Mouse (Mus musculus) midbrain, embryonic 12.5 days (tissue): ENCODE data around the gene Kif19a. TPM values are rescaled to one million over a fixed set of nuclear protein-coding genes. Genes with fewer than 3 reads are reported as not detected.

Source experiments
- ATAC-seq: fragments of 200-750 bp; cut with Nextera tagmentation; 2 replicates; pipeline ENCODE4 v1.8.0; 2017; ENCODE audit warnings: low read depth, moderate TSS enrichment, moderate library complexity; ENCODE audit not compliant: low FRiP score
- H3K27ac ChIP-seq: fragments of 300-500 bp; sonication (generic); replicated peaks from 2 replicates; pipeline ENCODE4 v1.5.1; 2016; ENCODE audit warnings: mild to moderate bottlenecking
- H3K27me3 ChIP-seq: fragments of 300-500 bp; sonication (generic); 2 replicates; pipeline ENCODE4 v1.6.1; 2016; ENCODE audit warnings: mild to moderate bottlenecking
- H3K36me3 ChIP-seq: fragments of 300-500 bp; sonication (generic); 2 replicates; pipeline ENCODE4 v1.6.1; 2016
- H3K4me1 ChIP-seq: fragments of 300-500 bp; sonication (generic); 2 replicates; pipeline ENCODE4 v1.6.1; 2016
- H3K4me2 ChIP-seq: fragments of 300-500 bp; sonication (generic); replicated peaks from 2 replicates; pipeline ENCODE4 v1.6.1; 2016; ENCODE audit warnings: mild to moderate bottlenecking, moderate library complexity
- H3K4me3 ChIP-seq: fragments of 300-500 bp; sonication (generic); 2 replicates; pipeline ENCODE4 v1.5.1; 2016; ENCODE audit warnings: mild to moderate bottlenecking
- H3K9ac ChIP-seq: fragments of 300-500 bp; sonication (generic); replicated peaks from 2 replicates; pipeline ENCODE4 v1.6.1; 2016; ENCODE audit warnings: mild to moderate bottlenecking, moderate library complexity
- H3K9me3 ChIP-seq: fragments of 300-500 bp; sonication (generic); 2 replicates; pipeline ENCODE4 v1.6.1; 2016; ENCODE audit warnings: mild to moderate bottlenecking
- WGBS: fragments of 180-500 bp; shearing (Covaris S2); methylation state at CpG from one replicate; pipeline ENCODE4 v1.1.7; 2016; 5-methylcytosine and 5-hydroxymethylcytosine counted together
- polyA plus RNA-seq: library from polyadenylated mRNA; unstranded; fragments of >200 nt; fragmentation: Nextera tagmentation; extraction: Ambion mirVana; gene quantifications from 2 replicates; pipeline ENCODE4 v1.2.1, GENCODE M21; 2016

The Kif19a gene
- polyA plus RNA-seq, 1 experiment from 2014 or later, result 0.73 TPM

- no peak overlapping the region for H3K4me3 ChIP-seq
- no peak overlapping the region for H3K9ac ChIP-seq
- no peaks in the 10 kb centered on the region for H3K36me3 ChIP-seq
- peaks cover 13% of the 10 kb centered on the region for H3K4me1 ChIP-seq
- H3K27me3 ChIP-seq, result 0 out of 2 replicates have a peak, but pooled peaks cover 6% of the 10 kb centered on the region
- no peaks in the 10 kb centered on the region for H3K9me3 ChIP-seq
- no peak overlapping the region for H3K4me2 ChIP-seq
- no peak overlapping the region for H3K27ac ChIP-seq
- WGBS, result 79% methylated on average over 11 of the region's 11 CpGs
- no peak for ATAC-seq
Observed at GRCm38 (mm10) chr11:114814873-114815592, 49.8 kb downstream of the Kif19a start.

DNA sequence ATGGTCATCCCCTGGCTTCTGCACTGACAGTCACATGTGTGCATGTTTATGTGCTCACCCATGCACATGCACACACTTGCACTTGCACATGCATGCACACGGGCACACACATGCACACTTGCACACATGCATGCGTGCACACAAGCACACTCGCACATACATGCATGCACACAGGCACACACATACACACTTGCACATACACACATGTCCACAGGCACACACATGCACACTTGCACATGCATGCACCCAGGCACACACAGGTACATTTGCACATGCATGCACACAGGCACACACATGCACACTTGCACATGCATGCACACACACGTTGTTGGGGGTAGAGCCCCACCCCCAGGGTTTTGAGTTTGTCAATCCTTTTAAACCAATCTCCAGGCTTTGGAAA, 51.7 kb downstream of the Kif19a start:
- no peak overlapping the region for H3K27ac ChIP-seq
- 89% methylated on average over 4 of the region's 4 CpGs for WGBS
- H3K27me3 ChIP-seq, result 0 out of 2 replicates have a peak, but pooled peaks cover 6% of the 10 kb centered on the region
- no peak overlapping the region for H3K4me3 ChIP-seq
- H3K4me2 ChIP-seq, result no peak overlapping the region
- no peaks in the 10 kb centered on the region for H3K36me3 ChIP-seq
- no peaks in the 10 kb centered on the region for H3K9me3 ChIP-seq
- ATAC-seq, result no peak
- peaks cover 12% of the 10 kb centered on the region for H3K4me1 ChIP-seq
- no peak overlapping the region for H3K9ac ChIP-seq

DNA sequence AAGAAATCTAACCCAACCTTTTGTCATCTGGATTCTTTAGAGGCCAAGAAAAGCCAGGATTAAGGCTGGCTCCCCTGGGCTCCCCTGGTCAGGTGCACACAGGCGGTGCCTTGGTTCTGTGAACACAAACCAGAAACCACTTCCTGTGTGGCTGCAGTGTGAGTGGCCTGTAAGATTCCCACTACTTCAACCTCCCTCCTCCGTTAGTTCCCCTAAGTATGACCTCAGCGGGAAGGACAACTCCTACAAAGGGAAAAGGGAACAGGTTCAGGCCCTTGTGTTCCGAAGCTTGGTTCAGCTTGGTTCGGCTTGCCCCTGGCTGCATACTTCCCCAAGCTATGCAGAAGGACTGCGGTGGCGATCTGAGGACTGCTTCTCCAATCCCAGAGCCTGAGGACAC, 53.0 kb downstream of the Kif19a start:
- no peak for ATAC-seq
- Histone ChIP-seq H3K4me3 (no peak overlapping the region), H3K4me2 (no peak overlapping the region), H3K27me3 (0 out of 2 replicates have a peak, but pooled peaks cover 6% of the 10 kb centered on the region), H3K36me3 (no peaks in the 10 kb centered on the region), H3K27ac (no peak overlapping the region), H3K9ac (no peak overlapping the region), H3K9me3 (no peaks in the 10 kb centered on the region), H3K4me1 (peaks cover 16% of the 10 kb centered on the region)
- 92% methylated on average over 7 of the region's 7 CpGs for WGBS

DNA sequence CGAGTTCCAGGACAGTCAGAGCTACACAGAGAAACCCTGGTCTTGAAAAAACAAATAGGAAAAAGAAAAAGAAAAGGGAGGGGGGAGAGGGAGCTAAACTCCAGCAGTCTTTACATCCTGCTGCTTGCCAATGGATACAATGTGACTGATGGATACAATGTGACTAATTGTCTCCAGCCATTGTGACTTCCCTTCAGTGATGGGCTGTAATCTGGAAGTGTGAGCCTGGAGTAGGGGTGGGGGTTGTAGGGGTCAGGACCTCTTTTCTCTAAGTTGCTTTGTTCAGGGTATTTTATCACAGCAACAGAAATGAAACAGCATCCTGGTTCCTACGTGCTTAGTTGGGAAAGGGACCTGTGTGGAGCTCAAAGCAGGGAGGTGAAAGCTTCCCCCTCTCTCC, 53.9 kb downstream of the Kif19a start:
- H3K9me3 ChIP-seq, result no peaks in the 10 kb centered on the region
- no peak overlapping the region for H3K27ac ChIP-seq
- no peak for ATAC-seq
- no peak overlapping the region for H3K9ac ChIP-seq
- H3K4me1 ChIP-seq, result peaks cover 23% of the 10 kb centered on the region
- H3K27me3 ChIP-seq, result 0 out of 2 replicates have a peak, but pooled peaks cover 8% of the 10 kb centered on the region
- no peaks in the 10 kb centered on the region for H3K36me3 ChIP-seq
- no peak overlapping the region for H3K4me3 ChIP-seq
- no peak overlapping the region for H3K4me2 ChIP-seq
- 21% methylated on average over 2 of the region's 2 CpGs for WGBS

DNA sequence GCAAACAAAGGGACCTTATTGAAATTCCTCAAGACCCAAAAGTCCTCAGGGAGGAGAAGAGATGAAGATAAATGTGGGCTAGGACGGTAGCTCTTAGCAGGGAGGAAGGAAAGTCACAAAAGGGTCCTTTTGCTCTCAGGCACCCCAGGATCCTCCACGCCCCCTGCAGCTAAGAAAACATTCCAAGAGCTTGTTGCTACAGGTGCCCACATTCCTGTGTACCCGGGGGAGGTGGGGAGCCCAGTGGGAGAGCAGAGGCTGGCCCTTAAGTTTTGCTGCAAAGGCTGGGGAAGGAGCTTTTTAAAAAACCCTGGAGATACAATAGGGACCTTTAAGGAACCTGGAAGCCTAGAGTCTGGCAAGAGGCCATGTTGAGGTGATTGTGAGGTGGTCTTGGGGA, 55.3 kb downstream of the Kif19a start:
- 50% methylated on average over 3 of the region's 3 CpGs for WGBS
- no peak overlapping the region for H3K4me2 ChIP-seq
- H3K9ac ChIP-seq, result no peak overlapping the region
- no peak for ATAC-seq
- no peaks in the 10 kb centered on the region for H3K36me3 ChIP-seq
- no peak overlapping the region for H3K27ac ChIP-seq
- 0 out of 2 replicates have a peak, but pooled peaks cover 11% of the 10 kb centered on the region for H3K27me3 ChIP-seq
- H3K4me3 ChIP-seq, result no peak overlapping the region
- H3K9me3 ChIP-seq, result no peaks in the 10 kb centered on the region
- H3K4me1 ChIP-seq, result peaks cover 23% of the 10 kb centered on the region

DNA sequence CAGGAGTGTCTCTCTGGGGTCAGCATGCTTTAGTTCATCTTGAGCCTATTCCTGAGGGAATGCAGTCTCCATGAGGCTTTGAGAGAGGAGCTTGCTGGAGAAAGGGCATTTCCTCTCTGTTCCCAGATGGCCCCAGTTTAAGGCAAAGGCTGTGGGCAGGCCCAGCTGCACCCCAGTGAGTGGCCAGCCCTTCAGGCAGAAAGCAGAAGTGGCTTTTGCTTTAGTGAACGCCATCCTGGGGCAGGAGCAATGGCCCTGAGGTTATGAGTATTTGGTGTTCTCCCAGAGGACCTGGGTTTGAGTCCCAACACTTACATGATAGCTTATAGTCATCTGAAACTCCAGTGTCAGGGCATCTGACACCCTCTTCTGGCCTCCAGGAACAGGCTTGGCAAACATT, 56.1 kb downstream of the Kif19a start:
- H3K4me1 ChIP-seq, result peaks cover 23% of the 10 kb centered on the region
- 0 out of 2 replicates have a peak, but pooled peaks cover 11% of the 10 kb centered on the region for H3K27me3 ChIP-seq
- WGBS, result 75% methylated on average over 1 of the region's 1 CpGs
- ATAC-seq, result no peak
- no peak overlapping the region for H3K9ac ChIP-seq
- no peak overlapping the region for H3K27ac ChIP-seq
- H3K4me3 ChIP-seq, result no peak overlapping the region
- H3K9me3 ChIP-seq, result no peaks in the 10 kb centered on the region
- no peak overlapping the region for H3K4me2 ChIP-seq
- H3K36me3 ChIP-seq, result no peaks in the 10 kb centered on the region

- Histone ChIP-seq H3K9ac (no peak overlapping the region), H3K4me3 (no peak overlapping the region), H3K36me3 (no peaks in the 10 kb centered on the region), H3K9me3 (no peaks in the 10 kb centered on the region), H3K27me3 (0 out of 2 replicates have a peak, but pooled peaks cover 11% of the 10 kb centered on the region), H3K27ac (peak overlapping the region; percentile 25; the same call in 1 of the 2 replicates), H3K4me1 (peaks cover 23% of the 10 kb centered on the region), H3K4me2 (no peak overlapping the region)
- WGBS, result 60% methylated on average over 12 of the region's 12 CpGs
- ATAC-seq, result no peak
Observed at GRCm38 (mm10) chr11:114822727-114823126, 57.5 kb downstream of the Kif19a start.

DNA sequence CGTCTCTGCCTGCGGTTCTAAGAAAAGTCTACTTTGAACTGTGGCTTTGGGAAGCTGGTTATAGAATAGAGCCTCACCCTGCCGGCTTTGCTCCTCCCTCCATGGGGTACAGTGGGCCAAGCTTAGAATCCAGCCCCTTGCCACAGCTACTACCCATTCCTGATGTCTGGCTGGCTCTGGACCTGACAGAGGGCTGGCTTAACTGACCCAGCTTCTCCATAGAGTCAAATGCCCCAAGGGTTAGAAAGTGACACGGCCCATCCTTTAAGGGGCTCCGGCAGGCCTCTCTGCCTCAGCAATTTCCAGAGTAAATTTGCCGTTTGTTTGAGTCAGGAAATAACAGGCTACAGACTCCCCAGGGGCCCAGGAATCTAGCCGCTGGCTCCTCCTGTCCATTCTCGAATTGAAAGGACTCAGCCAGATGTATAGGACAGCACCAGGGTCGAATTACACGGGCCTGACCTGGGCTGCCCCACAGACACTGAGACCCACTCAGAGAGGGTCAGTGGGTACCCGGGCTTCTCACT, 58.1 kb downstream of the Kif19a start:
- no peak for ATAC-seq
- no peak overlapping the region for H3K4me3 ChIP-seq
- H3K4me1 ChIP-seq, result peaks cover 23% of the 10 kb centered on the region
- H3K36me3 ChIP-seq, result no peaks in the 10 kb centered on the region
- H3K4me2 ChIP-seq, result no peak overlapping the region
- no peaks in the 10 kb centered on the region for H3K9me3 ChIP-seq
- peaks cover 12% of the 10 kb centered on the region; the same call in 1 of the 2 replicates for H3K27me3 ChIP-seq
- WGBS, result under 1% methylated on average over 11 of the region's 11 CpGs
- H3K27ac ChIP-seq, result peak overlapping the region; percentile 25; the same call in 1 of the 2 replicates
- no peak overlapping the region; the same call in 1 of the 2 replicates for H3K9ac ChIP-seq

GRCm38 (mm10) chr11:114826686-114827085, 61.5 kb downstream of the Kif19a start:
- H3K27ac ChIP-seq, result no peak overlapping the region
- no peak overlapping the region for H3K4me2 ChIP-seq
- no peak overlapping the region for H3K4me3 ChIP-seq
- peaks cover 15% of the 10 kb centered on the region; the same call in 1 of the 2 replicates for H3K27me3 ChIP-seq
- 63% methylated on average over 5 of the region's 5 CpGs for WGBS
- peaks cover 32% of the 10 kb centered on the region for H3K4me1 ChIP-seq
- no peaks in the 10 kb centered on the region for H3K36me3 ChIP-seq
- H3K9me3 ChIP-seq, result no peaks in the 10 kb centered on the region
- H3K9ac ChIP-seq, result no peak overlapping the region
- ATAC-seq, result no peak

- Histone ChIP-seq H3K9ac (peak overlapping the region; percentile 39), H3K4me1 (peaks cover 20% of the 10 kb centered on the region), H3K27ac (peak overlapping the region; percentile 17; the same call in 1 of the 2 replicates), H3K9me3 (no peaks in the 10 kb centered on the region), H3K27me3 (peaks cover 11% of the 10 kb centered on the region; the same call in 1 of the 2 replicates), H3K36me3 (no peaks in the 10 kb centered on the region), H3K4me2 (peak overlapping the region; percentile 57), H3K4me3 (peak overlapping the region; percentile 31)
- 9% methylated on average over 24 of the region's 24 CpGs for WGBS
- ATAC-seq, result peak; percentile 74
Observed at GRCm38 (mm10) chr11:114829499-114830432, 64.6 kb downstream of the Kif19a start.

DNA sequence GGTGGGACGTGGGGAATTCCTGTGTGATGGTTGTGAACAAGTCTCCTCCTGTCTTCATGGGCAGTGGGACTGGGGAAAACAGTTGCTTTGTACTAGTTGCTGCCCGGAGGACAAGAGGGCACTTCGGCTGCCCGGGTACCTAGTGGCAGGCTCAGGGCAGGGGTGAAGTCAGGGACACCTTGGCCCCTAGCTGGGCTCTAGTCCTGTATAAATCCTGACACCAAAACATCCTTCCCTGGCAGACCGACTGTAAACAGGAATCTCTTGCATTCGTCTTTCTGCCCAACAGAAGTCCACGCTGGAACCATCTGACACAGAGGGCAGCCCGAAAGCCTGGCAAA, 65.2 kb downstream of the Kif19a start:
- Histone ChIP-seq H3K4me3 (no peak overlapping the region; the same call in 1 of the 2 replicates), H3K4me2 (peak overlapping the region; percentile 57), H3K27ac (peak overlapping the region; percentile 17; the same call in 1 of the 2 replicates), H3K27me3 (peaks cover 11% of the 10 kb centered on the region; the same call in 1 of the 2 replicates), H3K9me3 (no peaks in the 10 kb centered on the region), H3K4me1 (peaks cover 20% of the 10 kb centered on the region), H3K36me3 (no peaks in the 10 kb centered on the region), H3K9ac (peak overlapping the region; percentile 39; the same call in 1 of the 2 replicates)
- ATAC-seq, result no peak
- 17% methylated on average over 8 of the region's 8 CpGs for whole genome bisulfite sequencing
